Mouse (Mus musculus) midbrain, postnatal 0 days (tissue): ENCODE data around the gene Slk. TPM values are rescaled to one million over a fixed set of nuclear protein-coding genes. Genes with fewer than 3 reads are reported as not detected.

ENCODE experiments used
- ATAC-seq: fragments of 200-750 bp; cut with Nextera tagmentation; 2 replicates; pipeline ENCODE4 v1.8.0; 2017; ENCODE audit warnings: moderate number of reproducible peaks, mild to moderate bottlenecking, moderate TSS enrichment, moderate library complexity; ENCODE audit not compliant: low FRiP score
- DNase-seq: peaks from one replicate; pipeline ENCODE4 v3.0.0-alpha.2; 2015; ENCODE audit warnings: low spot score
- H3K27ac ChIP-seq: fragments of 300-500 bp; sonication (generic); 2 replicates; pipeline ENCODE4 v1.5.1; 2014; ENCODE audit warnings: low read depth, mild to moderate bottlenecking, low read length, mixed read lengths
- H3K27me3 ChIP-seq: fragments of 300-500 bp; sonication (generic); 2 replicates; pipeline ENCODE4 v1.6.1; 2014; ENCODE audit warnings: low read length, control low read depth, mixed read lengths; ENCODE audit not compliant: insufficient read depth
- H3K36me3 ChIP-seq: fragments of 300-500 bp; sonication (generic); 2 replicates; pipeline ENCODE4 v1.6.1; 2014; ENCODE audit warnings: low read length, control low read depth, mixed read lengths; ENCODE audit not compliant: insufficient read depth
- H3K4me1 ChIP-seq: fragments of 300-500 bp; sonication (generic); 2 replicates; pipeline ENCODE4 v1.6.1; 2014; ENCODE audit warnings: mild to moderate bottlenecking, control low read depth, antibody characterized with exemption, low read length, mixed read lengths; ENCODE audit not compliant: insufficient read depth
- H3K4me2 ChIP-seq: fragments of 300-500 bp; sonication (generic); 2 replicates; pipeline ENCODE4 v1.6.1; 2014; ENCODE audit warnings: low read depth, mild to moderate bottlenecking, low read length, mixed read lengths; ENCODE audit not compliant: poor library complexity, severe bottlenecking
- H3K4me3 ChIP-seq: fragments of 300-500 bp; sonication (generic); 2 replicates; pipeline ENCODE4 v1.5.1; 2014; ENCODE audit warnings: low read depth, mild to moderate bottlenecking, low read length, moderate library complexity
- H3K9ac ChIP-seq: fragments of 300-500 bp; sonication (generic); replicated peaks from 2 replicates; pipeline ENCODE4 v1.6.1; 2014; ENCODE audit warnings: mild to moderate bottlenecking, low read length, moderate library complexity, mixed read lengths; ENCODE audit not compliant: poor library complexity, severe bottlenecking
- H3K9me3 ChIP-seq: fragments of 300-500 bp; sonication (generic); 2 replicates; pipeline ENCODE4 v1.6.1; 2016; ENCODE audit warnings: low read length, control low read depth
- CTCF ChIP-seq: IDR thresholded peaks from 2 replicates; pipeline ENCODE4 v1.5.1; 2016; ENCODE audit warnings: antibody characterized with exemption, mild to moderate bottlenecking
- WGBS: fragments of 180-500 bp; shearing (Covaris S2); extraction: QIAGEN DNeasy Blood & Tissue Kit; methylation state at CpG from one replicate; pipeline ENCODE4 v1.1.7; 2014; 5-methylcytosine and 5-hydroxymethylcytosine counted together
- polyA plus RNA-seq: library from polyadenylated mRNA; unstranded; fragments of >200 nt; fragmentation: Nextera tagmentation; extraction: Ambion mirVana; gene quantifications from 2 replicates; pipeline ENCODE4 v1.2.1, GENCODE M21; 2015
- total RNA-seq: library from RNA; depleted of rRNA; stranded (reverse); fragments of >200 nt; gene quantifications from 2 replicates; pipeline ENCODE4 v1.2.3, GENCODE M21; 2014

Gene Slk
- total and polyA plus RNA-seq, 2 experiments from 2014 or later, result 4.0 to 19.5 TPM

DNA sequence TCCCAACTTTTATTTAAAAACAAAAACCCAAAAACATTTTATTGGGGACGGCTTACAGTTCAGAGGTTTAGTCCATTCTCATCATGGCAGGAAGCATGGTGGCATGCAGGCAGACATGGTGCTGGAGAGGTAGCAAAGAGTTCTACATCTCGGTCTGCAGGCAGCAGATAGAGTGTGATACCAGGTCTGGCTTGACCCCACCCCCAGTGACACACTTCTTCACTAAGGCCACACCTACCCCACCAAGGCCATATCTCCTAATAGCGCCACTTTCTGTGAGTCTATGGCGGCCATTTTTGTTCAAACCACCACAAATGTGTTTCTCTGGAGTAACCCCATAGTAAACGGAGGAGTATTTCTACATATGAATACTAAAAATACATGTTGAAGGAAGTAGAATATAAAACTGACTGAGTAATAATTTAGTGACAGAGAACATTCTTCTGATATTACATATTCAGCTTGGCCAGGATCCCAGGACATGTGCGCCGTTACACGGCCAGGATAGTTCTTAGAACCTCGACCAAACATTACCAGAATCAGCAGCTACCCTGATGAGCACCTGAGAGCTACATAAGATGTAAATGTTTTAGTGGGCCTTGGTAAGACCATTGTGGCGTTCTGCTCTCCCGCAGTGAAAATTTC lies 30.9 kb upstream of the Slk start:
- no peaks in the 10 kb centered on the region for H3K36me3 ChIP-seq
- DNase-seq, result no peak
- H3K9ac ChIP-seq, result no peak overlapping the region
- no peak overlapping the region for H3K4me2 ChIP-seq
- ATAC-seq, result no peak
- no peaks in the 10 kb centered on the region for H3K4me1 ChIP-seq
- H3K9me3 ChIP-seq, result no peaks in the 10 kb centered on the region
- H3K27ac ChIP-seq, result no peak overlapping the region
- H3K4me3 ChIP-seq, result no peak overlapping the region
- WGBS, result 94% methylated on average over 11 of the region's 11 CpGs
- no peaks in the 10 kb centered on the region for H3K27me3 ChIP-seq
- no peak for TF ChIP-seq CTCF

DNA sequence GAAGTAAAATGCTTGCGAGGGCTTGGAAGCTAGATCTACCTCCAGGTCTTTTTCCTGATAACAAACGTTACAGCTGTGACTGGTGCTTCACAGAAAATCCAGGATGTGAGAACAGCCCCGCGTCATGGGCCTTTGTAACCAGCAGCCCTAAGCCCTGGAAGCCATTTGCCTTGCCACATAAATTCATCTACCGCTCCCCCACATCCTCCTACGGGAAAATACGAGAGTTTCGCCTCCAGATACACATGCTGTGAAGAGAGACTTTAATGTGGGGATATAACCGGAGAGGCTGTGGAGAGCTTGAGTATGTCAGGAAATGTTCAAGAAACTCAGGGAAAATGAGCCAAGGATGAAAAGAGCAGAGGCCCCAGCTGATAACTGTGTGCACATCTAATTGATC lies 30.3 kb upstream of the Slk start:
- WGBS, result 70% methylated on average over 9 of the region's 9 CpGs
- Histone ChIP-seq H3K9me3 (no peaks in the 10 kb centered on the region), H3K36me3 (no peaks in the 10 kb centered on the region), H3K27ac (no peak overlapping the region), H3K4me3 (no peak overlapping the region), H3K27me3 (no peaks in the 10 kb centered on the region), H3K9ac (no peak overlapping the region), H3K4me1 (no peaks in the 10 kb centered on the region), H3K4me2 (no peak overlapping the region)
- ATAC-seq (no peak), DNase-seq (no peak)
- no peak for TF ChIP-seq CTCF

DNA sequence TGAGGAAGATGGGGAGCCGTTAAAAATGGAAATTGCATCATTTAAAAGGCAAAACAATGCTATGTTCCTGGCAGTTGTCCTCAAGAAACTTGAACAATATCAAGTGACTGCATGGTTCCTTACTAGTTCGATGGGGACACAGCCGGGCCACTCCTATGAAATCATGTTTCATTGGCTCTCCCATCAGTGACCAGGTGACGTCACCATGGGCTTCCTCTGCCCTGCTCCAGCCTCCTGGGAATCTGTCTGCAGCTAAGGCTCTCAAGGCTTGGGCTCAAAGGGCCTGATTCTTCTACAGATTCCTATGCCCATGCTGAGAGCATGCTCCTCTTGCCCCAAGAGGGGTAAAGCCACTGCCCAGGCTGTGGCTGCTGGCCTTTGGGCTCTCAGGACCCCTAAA lies 29.9 kb upstream of the Slk start:
- WGBS, result 76% methylated on average over 4 of the region's 4 CpGs
- no peak overlapping the region for H3K9ac ChIP-seq

DNA sequence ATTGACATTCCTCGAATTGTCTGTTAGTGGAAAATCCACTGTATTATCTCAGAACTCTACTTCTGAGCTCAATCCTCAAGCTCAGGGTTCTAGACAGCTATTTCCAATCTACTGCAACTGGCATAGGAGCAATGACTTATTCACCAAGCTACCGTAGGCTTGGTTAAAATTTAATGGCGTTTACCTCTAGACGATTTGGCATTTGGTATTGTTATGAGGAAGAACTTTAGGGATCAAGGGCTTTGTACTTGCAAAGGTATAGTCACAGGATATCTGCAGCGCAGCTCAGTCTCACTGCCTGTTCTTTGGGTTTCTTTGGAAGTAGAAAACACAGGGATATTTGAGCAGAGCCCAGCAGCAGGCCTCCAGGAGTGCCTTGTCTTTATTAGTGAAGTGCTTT lies 20.3 kb upstream of the Slk start:
- DNase-seq, result no peak
- TF ChIP-seq CTCF, result no peak
- Histone ChIP-seq H3K4me1 (no peaks in the 10 kb centered on the region), H3K9me3 (no peaks in the 10 kb centered on the region), H3K36me3 (no peaks in the 10 kb centered on the region), H3K4me3 (no peak overlapping the region), H3K4me2 (no peak overlapping the region), H3K9ac (no peak overlapping the region), H3K27ac (no peak overlapping the region), H3K27me3 (no peaks in the 10 kb centered on the region; the same call in 1 of the 2 replicates)
- no peak for ATAC-seq
- 37% methylated on average over 5 of the region's 5 CpGs for WGBS

More for the DNA sequence above, 29.9 kb upstream of the Slk start:
- no peaks in the 10 kb centered on the region for H3K27me3 ChIP-seq
- no peak for TF ChIP-seq CTCF
- no peak overlapping the region for H3K4me3 ChIP-seq
- no peaks in the 10 kb centered on the region for H3K9me3 ChIP-seq
- ATAC-seq, result no peak
- H3K4me2 ChIP-seq, result no peak overlapping the region
- H3K27ac ChIP-seq, result no peak overlapping the region
- H3K4me1 ChIP-seq, result no peaks in the 10 kb centered on the region
- DNase-seq, result no peak
- no peaks in the 10 kb centered on the region for H3K36me3 ChIP-seq

DNA sequence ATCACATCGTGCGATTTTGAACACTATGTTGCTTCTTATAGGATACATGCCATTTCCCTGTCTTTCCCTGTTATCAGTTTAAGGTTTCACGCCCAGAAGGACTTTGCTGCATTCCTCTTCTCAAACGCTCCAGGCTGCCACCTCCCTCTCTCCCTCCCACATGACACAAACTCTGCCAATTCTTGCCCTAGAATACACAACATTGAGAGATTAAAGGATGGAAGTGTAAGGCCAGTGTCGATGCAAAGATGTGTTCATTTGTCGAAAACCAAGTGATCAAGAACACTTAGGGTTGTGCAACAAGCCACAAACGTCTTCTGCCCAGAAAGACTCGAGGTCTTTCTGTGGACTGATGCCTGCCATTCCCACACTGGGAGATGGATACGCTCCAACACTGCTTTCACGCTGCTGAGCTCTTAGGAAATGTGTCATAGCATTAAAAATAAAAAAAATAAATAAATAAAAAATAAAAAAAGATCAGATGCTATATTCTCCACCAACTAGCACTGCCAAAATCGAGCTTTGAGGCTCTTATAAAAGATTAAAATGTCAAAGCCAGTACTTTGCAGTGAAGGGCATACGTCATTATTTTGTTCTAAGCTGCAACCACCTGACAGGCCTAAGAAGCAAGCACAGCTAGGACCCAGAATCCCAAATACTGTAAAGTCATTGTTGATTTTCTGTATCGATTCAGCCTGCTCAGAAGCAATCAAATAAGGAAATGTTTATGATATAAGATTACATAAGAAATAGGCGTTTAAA lies 19.5 kb upstream of the Slk start:
- no peaks in the 10 kb centered on the region for H3K9me3 ChIP-seq
- no peak overlapping the region for H3K4me3 ChIP-seq
- H3K27me3 ChIP-seq, result no peaks in the 10 kb centered on the region; the same call in 1 of the 2 replicates
- H3K4me2 ChIP-seq, result no peak overlapping the region
- H3K36me3 ChIP-seq, result no peaks in the 10 kb centered on the region
- no peak overlapping the region for H3K9ac ChIP-seq
- H3K4me1 ChIP-seq, result no peaks in the 10 kb centered on the region
- 37% methylated on average over 14 of the region's 14 CpGs for WGBS
- no peak for DNase-seq
- no peak for ATAC-seq
- H3K27ac ChIP-seq, result no peak overlapping the region
- TF ChIP-seq CTCF, result no peak

DNA sequence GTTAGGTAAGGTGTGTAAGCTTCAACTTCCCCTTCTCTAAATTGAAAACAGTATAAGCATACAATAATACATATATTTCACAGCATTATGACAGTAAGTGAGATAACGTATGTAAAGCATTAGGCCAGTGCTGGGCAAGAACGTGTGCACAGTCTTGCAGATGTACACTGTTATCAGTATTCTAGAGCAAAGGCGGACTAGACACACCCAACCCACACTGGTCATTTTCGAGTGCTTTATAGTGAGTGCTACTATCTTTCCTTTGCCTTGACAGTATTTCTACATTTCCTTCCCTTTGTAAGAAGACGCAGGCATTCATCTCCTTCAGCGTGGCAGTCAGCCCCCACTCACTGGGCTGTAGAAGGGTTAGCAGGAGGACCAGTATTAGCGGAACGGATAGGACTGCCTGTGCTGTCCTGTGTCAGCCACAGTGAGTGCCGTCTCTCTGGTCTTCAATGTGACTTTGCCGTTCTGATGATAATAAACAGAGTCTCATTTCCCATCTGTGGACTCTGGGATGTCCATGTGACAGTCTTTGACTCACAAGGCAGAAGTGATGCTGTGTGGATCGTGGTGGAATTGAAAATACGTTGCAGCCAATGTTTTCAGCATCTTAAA lies 18.8 kb upstream of the Slk start:
- ATAC-seq, result no peak
- Histone ChIP-seq H3K36me3 (no peaks in the 10 kb centered on the region), H3K4me3 (no peak overlapping the region), H3K9ac (no peak overlapping the region), H3K4me2 (no peak overlapping the region), H3K27ac (no peak overlapping the region), H3K4me1 (no peaks in the 10 kb centered on the region), H3K27me3 (no peaks in the 10 kb centered on the region; the same call in 1 of the 2 replicates), H3K9me3 (no peaks in the 10 kb centered on the region)
- no peak for DNase-seq
- no peak for TF ChIP-seq CTCF
- 86% methylated on average over 12 of the region's 12 CpGs for WGBS
